Mouse (Mus musculus): ENCODE results near the gene Tuba1a. TPM values are rescaled to one million over a fixed set of nuclear protein-coding genes. Genes with fewer than 3 reads are reported as not detected.

The Tuba1a gene
- 2,725 and 3,450 TPM in 2 replicates for polyA plus RNA-seq (2021; fragmentation: Nextera tagmentation)
- long read RNA-seq, experiment 1, transcript Tuba1a-201 (4 exons, 1,803 nt) = major isoform, 19,072 of 19,450 reads
- long read RNA-seq, experiment 1, partial matches to known transcripts = 334 of 19,450 reads
- long read RNA-seq, experiment 1, other reads (novel, unspliced or antisense) = 44 of 19,450 reads
- long read RNA-seq, experiment 2, transcript Tuba1a-201 (4 exons, 1,803 nt) = major isoform, 4,011 of 4,372 reads
- long read RNA-seq, experiment 2, partial matches to known transcripts = 356 of 4,372 reads
- long read RNA-seq, experiment 2, other reads (novel, unspliced or antisense) = 5 of 4,372 reads

DNA sequence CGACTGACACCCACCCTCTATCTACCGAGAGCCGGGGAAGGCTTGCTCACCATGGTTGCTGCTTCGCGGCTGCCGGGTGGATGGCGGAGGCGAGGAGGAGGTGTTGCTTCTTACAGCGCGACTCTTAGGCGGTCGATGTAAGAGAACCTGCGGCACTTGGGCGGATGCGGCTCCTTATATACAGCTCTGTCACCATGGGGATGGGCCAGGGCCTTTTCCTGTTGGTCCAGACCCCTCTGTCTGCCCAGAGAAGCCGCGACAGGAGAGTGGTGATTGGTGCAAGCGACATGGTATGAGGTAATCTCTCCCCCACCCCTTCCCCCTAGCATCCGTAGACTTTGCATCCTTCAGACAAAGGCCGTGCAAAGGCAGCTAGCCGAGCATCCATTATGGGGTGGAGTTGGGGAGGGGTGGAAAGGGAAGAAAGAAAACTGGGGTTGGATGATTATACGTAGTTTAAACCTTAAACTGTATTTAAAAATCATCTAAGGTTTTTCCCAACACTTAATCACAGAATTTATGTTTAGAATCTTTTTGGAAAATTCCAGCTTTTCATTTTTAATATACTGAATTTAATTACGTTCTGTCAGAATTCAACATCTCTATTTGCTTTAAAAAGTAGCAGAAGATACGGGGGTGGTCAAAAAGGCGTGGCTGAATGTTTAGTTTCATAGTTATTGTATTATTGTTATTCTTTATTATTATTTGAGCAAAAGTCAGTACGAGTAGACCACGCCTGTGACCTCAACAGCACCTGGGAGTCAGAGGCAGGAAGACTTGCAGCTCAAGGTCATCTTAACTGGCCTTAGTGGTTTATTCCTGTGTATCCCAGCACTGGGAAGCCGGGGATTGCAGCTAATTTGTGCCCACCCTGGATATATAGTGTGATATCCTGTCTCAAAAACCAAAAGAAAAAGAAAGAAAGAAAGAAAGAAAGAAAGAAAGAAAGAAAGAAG lies at the start of gene Tuba1a, which contains the start of gene Gm49450:
Gene Tuba1a (minus strand): TSS at position 303 of the 956 bp plus-strand sequence.
Gene Gm49450 (minus strand): TSS at position 151 of the 956 bp plus-strand sequence.

GRCm38 (mm10) chr15:98934217-98934839 lies 19.2 kb downstream of the Tuba1a start, which contains the start of gene Tuba1b:
Gene Tuba1b, minus strand, starts transcription at chr15:98934565.

GRCm38 (mm10) chr15:98917538-98918498 lies 35.7 kb downstream of the Tuba1a start, which contains the start of gene Lmbr1l:
Gene Lmbr1l, minus strand, starts transcription at chr15:98918231.

Other genes with a start within 250 kb of the Tuba1a start
- 8.6 and 9.4 TPM in 2 replicates for gene Ccdc65, start 245.5 kb downstream of the Tuba1a start, polyA plus RNA-seq (2021; fragmentation: Nextera tagmentation)
- gene Fkbp11, start 225.5 kb downstream of the Tuba1a start, polyA plus RNA-seq (2021; fragmentation: Nextera tagmentation) = 3.7 and 4.3 TPM in 2 replicates
- 83.7 and 260 TPM in 2 replicates for gene Arf3, start 190.5 kb downstream of the Tuba1a start, polyA plus RNA-seq (2021; fragmentation: Nextera tagmentation)
- 0.10 TPM in 1 of 2 replicates, not detected in the other for gene Wnt10b, start 175.6 kb downstream of the Tuba1a start, polyA plus RNA-seq (2021; fragmentation: Nextera tagmentation)
- 0.93 and 1.6 TPM in 2 replicates for gene Wnt1, start 163.8 kb downstream of the Tuba1a start, polyA plus RNA-seq (2021; fragmentation: Nextera tagmentation)
- 59.9 and 75.6 TPM in 2 replicates for gene Ddn, start 144.2 kb downstream of the Tuba1a start, polyA plus RNA-seq (2021; fragmentation: Nextera tagmentation)
- gene Prkag1, start 122.2 kb downstream of the Tuba1a start, polyA plus RNA-seq (2021; fragmentation: Nextera tagmentation) = 67.4 and 70.2 TPM in 2 replicates
- 9.8 and 13.0 TPM in 2 replicates for gene Kmt2d, start 82.5 kb downstream of the Tuba1a start, polyA plus RNA-seq (2021; fragmentation: Nextera tagmentation)
- gene Rhebl1, start 59.2 kb downstream of the Tuba1a start, polyA plus RNA-seq (2021; fragmentation: Nextera tagmentation) = 9.0 and 9.2 TPM in 2 replicates
- 0.10 and 0.11 TPM in 2 replicates for gene Dhh, start 55.2 kb downstream of the Tuba1a start, polyA plus RNA-seq (2021; fragmentation: Nextera tagmentation)
- 1.4 and 1.8 TPM in 2 replicates for gene Lmbr1l, start 35.5 kb downstream of the Tuba1a start, polyA plus RNA-seq (2021; fragmentation: Nextera tagmentation)
- 1,314 and 1,433 TPM in 2 replicates for gene Tuba1b, start 19.1 kb downstream of the Tuba1a start, polyA plus RNA-seq (2021; fragmentation: Nextera tagmentation)
- not detected in 2 replicates for gene Gm49450, start 152 bp downstream of the Tuba1a start, polyA plus RNA-seq (2021; fragmentation: Nextera tagmentation)
- gene Tuba1c, start 76.2 kb upstream of the Tuba1a start, polyA plus RNA-seq (2021; fragmentation: Nextera tagmentation) = 2.0 and 2.2 TPM in 2 replicates
- gene Prph, start 101.5 kb upstream of the Tuba1a start, polyA plus RNA-seq (2021; fragmentation: Nextera tagmentation) = 1.9 and 2.1 TPM in 2 replicates
- gene Troap, start 120.9 kb upstream of the Tuba1a start, polyA plus RNA-seq (2021; fragmentation: Nextera tagmentation) = 0.09 TPM in 1 of 2 replicates, not detected in the other
- gene C1ql4, start 134.1 kb upstream of the Tuba1a start, polyA plus RNA-seq (2021; fragmentation: Nextera tagmentation) = not detected in 2 replicates
- 0.32 TPM in 1 of 2 replicates, not detected in the other for gene Dnajc22, start 139.5 kb upstream of the Tuba1a start, polyA plus RNA-seq (2021; fragmentation: Nextera tagmentation)
- 5.8 and 7.5 TPM in 2 replicates for gene Spats2, start 172.2 kb upstream of the Tuba1a start, polyA plus RNA-seq (2021; fragmentation: Nextera tagmentation)